Mouse (Mus musculus) gastrocnemius, postnatal 25 days (tissue): ENCODE data around the gene Pkmyt1. TPM values are rescaled to one million over a fixed set of nuclear protein-coding genes. Genes with fewer than 3 reads are reported as not detected.

Experiments
- DNase-seq: peaks from one replicate; pipeline ENCODE4 v3.0.0; 2022
- total RNA-seq, 2 experiments: library from RNA; stranded (reverse); gene quantifications; 1 replicate in 1 of 2; 2 replicates in 1 of 2; pipeline ENCODE4 v1.2.3; 2021

Gene Pkmyt1
- total RNA-seq, 2 experiments from 2014 or later: 0.67 to 0.83 TPM

DNA sequence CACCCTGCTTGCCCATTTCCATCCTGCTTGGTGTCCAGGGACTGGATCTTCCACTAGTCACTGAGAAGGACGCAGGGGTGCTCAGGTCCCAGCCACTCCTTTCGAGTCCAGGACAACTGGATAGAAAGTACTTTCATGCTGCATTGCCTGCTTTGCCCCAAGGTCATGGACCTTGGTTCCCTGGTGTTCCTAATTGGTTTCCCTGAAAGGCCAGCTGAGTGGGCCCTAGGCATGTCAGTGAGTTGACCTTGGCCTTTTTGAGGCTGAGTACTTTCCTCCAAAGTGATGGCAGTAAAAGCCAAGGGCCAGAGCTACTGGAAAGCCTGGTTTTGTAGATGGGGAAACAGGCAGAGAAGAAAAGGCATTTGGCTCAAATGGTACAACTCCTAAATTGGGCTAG is 4.2 kb upstream of the Pkmyt1 start:
- DNase-seq: no peak

DNA sequence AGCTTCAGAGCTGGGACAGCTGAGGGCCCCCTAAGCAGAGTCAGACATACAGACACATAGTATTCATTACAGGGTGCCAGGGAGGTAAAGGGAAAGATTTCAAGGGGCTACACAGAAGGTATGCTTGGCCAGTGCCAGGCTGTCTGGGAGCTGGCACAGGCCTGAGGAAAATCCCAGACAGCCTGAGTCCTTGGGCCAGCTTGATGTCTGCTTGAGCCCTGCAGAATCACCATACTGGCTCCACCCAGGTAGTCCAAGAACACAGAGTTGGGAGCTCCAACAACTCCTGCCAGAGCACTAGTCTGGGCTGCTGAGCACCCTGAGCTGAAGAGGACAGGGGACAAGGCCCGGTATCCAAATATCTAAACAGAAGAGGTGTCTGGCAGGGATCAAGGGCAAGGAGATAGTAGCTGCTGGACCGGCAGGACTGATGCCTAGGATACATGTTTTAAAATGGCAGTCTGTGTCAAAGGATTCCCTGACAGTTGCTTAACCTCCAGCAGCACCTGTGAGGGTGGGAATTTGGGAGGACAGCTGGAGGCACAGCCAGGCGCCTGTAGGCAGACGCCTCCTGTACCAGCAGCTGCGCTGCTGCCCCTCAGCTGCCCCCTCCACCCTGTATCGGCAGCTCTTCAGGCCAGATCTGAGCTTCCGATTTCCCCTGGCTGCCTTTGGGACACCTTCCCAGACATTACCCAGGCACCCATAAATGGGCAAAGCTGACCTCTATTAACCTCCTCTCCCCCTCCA is 3.6 kb upstream of the Pkmyt1 start, which contains the start of gene 1520401A03Rik:
Gene 1520401A03Rik (minus strand): TSS at position 408 of the 750 bp plus-strand sequence.
- DNase-seq: no peak

DNA sequence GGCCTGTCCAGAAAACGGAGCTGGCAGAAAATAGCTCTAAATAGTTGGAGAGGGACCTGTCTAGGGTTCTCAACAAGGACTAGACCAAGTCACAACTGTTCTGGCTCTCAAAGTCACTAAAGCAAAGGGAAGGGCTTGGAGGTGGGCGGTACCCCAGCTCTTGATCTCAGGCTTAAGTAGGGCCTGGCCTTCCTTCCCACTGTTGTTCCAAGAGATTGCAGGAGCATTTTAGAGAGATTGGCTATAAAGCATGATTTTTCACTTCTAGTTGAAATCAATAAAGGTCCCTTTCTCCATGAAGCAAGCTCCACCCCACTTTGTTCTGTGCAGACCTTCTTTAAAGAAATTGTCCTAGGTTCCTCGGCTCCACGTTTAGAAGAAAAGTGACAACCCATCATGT is 659 bp upstream of the Pkmyt1 start:
- no peak for DNase-seq

DNA sequence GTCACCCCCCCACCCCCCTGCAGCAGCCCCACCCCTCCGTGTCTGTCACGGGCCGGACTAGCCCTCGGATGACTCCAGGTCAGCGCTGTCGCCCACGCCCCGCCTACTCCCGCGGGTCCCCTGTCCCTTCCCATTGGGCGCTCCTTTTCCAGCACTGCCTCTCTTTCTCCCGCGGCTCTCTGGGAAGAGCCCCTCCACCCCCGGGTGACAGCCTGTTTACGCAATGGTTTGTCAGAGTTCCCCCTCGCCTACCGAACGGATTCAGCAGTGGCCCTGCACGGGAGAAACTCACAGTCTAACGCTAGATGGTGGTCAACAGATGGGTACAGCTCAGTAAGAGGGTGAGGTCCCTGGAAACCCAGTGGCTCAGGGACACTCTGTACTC is 614 bp downstream of the Pkmyt1 start:
- peak; percentile 88 for DNase-seq

DNA sequence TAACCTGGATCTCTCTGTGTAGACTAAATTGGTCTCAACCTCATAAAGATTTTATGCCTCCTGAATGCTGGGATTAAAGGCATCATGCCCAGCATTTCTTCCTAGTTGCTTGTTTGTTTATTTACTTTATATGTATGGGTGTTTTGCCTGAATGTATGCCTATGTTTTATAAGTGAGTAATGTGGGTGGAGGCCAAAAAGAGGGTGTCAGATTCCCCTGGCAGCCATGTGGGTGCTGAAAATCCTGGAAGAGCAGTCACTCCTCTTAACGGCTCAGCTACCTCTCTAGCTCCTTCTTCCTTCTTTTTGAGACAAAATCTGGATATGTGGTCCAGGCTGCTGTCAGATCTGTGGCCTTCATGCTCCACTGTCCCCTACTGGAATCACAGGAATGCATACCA is 4.3 kb downstream of the Pkmyt1 start:
- DNase-seq: no peak

DNA sequence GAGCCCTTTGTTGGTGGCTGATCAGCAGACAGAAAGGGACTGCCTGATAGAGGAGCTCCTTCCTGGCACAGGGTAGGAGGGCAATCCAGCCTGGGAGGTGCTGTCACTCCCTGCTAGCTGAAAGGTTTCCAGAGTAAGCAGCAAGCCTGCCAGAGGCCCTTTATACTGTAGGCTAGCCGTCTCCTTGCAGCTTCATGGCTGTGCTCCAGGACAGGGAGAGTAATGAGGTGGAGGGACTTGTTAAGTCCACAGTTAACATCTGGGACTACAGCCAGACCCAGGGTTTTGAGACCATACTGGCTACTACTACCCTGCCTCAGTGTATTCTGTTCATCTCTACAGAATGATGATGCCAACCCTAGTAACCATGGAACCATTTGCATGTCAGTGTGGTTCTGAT is 8.2 kb downstream of the Pkmyt1 start:
- DNase-seq: no peak

DNA sequence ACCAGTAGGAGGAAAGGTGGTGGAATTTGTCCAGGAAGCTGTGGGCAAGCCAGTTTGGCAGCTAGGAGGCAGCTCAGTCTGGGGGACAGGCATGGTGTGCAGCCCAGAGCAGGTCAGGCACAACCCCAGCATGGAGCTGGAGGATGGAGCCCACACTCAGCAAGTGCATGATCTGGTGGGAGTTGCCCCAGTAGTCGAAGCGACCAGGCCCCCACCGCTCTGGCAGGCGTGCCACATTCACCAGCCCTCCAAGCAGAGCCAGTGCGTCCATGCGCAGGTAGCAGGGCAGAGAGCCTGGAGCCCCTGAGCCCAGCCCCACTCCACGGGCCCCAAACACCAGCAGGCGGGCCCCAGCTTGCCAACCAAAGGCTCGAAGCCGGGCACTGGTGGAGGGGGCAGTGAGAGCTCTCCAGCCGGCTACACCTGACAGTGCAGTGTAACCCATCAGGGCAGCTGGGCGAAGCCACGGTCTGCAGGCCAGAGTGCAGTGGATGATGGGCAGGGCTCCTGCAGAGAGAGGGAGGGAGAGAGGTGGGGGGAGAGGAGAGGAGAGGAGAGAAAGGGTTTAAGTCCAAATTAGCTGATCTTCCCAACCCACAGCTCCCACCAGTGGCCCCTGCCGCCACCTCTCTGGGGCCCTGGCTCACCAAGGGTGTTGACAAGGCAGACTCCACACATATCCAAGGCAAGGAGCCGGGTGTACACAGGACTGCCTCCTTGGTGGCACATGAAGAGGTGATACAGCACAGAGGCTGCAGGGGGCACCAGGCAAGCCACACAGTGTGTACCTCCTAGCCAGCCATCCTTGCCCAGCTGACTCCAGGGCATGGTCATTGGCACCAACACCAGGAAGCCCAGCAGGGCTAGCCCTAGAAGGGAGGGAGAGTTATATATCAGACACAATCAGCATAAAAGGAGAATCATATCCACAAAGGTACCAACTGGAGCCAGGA is 11.6 kb downstream of the Pkmyt1 start:
- DNase-seq: no peak

DNA sequence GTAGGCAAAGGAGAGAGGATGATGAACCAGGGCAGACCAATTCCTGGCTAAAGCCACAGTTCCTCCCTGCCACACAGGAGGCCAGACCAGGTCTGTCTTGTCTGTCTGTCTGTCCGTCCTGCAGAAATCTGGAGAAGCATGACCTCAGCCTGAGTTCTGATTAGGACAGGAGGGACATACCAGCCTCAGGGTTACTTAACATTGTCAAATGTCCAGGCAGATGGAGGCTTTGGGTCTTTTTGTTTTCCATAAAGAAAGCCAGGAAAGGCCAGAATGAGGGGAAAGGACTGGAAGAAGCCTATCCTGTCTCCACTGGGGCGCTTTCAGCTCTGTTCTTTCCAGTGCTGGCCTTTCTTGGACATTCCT is 12.7 kb downstream of the Pkmyt1 start:
- no peak for DNase-seq

DNA sequence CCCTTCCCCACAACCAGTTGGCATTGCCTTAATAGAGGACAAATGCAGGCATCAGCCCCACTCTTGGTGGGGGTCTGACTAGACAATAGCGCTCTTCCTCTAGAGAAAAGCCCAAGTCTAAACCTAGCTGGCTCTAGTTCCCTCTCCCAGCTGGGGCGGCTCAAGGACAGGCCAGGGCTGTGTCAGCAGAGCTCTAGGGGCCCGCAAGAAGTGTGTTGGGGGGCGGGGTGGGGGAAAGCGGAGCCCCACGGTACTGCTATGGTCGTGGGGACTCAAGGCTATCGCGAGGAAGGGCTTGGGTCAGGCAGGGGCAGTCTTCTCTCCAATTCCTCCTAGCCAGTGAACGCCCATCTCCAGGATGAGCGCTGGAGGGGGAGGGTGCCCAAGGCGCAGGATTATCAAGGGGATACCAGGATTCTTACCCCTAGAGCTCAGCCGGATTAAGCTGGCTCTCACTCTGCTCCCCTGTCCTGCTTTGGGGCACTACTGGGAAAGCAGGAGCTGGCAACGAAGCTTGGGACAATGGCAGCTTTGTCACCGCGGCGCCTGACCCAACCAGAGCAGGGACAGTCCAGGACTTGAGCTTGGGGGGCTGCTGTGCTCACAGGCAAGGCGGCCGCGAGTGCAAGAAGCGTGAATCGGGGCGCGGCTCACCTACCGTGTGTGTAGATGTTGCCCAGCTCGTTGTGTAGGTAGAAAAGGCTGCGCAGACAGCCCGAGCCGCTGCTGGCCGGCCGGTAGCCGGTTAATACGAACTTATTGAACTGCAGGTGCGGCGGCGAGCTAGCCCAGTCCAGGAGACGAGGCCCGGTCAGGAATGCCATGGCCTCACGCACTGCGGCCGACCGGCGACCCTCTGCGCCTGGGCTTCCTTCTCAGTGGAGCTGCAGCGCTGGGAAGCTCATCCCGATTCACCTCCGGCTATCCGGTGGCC is 13.3 kb downstream of the Pkmyt1 start:
- no peak for DNase-seq

DNA sequence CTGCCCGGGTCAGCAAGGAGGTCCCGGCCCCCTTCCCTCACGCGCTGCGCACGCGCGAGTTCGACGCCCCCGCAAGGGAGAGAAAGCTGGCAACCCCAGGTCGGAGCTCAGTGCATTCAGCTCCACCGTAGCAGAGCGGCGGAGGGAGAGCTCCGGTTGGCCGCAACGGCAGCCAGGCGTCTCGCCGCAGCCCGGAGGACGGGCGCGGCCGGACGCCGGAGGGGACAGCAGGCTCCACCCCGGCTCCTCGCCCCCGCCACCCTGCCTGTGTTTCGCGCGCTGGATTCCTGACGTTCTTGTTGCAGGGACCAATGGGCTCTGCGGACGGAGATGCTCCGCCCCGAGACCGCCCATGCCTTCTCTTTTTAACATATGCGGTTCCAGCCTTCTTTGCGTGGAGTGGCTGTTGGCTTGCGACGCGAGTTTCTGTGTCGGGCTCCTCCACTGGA is 14.0 kb downstream of the Pkmyt1 start:
- DNase-seq: peak; percentile 90

DNA sequence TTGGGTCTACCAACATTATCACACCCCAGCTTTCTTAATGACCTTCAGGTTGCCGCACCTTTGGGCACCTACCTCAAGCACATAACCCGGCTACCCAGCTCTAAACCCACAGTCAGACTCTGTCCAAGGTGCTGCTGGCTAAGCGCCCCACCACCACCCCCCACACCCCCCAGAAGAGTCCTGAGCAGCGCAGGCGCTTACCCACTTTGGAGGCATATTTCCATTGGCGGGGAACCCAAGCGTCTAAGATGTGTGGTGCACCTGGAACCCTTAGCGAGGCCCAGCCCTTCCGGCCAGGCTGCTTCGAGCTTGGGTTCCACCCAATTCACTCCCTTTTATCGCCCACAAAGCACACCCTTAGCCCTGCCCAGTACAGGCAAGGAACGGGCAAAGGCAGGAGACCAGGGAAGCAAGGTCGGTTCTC is 14.5 kb downstream of the Pkmyt1 start, which contains the start of gene Paqr4:
Gene Paqr4 (minus strand): TSS at position 270 of the 424 bp plus-strand sequence.
- no peak for DNase-seq

DNA sequence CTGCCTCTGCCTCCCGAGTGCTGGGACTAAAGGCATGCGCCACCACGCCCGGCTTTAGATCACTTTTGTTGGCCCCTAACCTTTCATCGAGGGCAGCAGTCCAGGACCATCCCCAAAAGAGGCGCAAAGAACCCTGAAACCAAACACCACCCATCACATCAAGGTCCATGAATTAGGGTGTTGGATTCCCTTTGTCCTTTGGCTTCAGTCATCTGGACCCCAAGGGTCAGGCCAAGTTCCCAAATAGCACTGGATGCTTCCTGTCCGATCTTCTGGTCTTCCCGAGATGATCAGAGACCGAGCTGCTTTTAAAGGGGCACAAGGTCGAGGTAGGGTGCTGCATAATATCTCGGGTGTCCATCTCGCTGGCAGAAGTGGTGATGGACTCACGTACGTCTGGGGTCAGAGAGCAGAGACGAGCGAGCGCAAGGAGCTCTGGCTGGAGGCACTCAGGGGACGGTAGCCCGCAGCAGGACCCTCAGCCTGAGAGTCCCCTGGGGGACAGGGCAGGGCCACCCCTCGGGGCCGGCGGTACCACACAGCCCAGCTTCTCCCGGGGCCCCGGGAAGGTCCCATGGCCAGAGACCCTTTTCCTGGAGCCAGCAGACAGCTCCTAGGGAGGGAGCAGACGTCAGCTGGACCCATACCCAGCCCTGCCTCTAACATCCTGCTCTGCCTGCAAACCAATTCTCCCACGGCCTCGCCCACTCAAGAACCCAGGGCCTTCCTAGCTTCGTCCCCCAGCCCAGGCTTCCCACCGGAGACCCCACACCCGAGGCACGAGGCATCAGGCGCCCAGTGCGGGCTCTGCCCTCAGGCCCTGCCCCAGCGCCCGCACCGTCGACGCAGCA is 15.4 kb downstream of the Pkmyt1 start:
- DNase-seq: no peak

DNA sequence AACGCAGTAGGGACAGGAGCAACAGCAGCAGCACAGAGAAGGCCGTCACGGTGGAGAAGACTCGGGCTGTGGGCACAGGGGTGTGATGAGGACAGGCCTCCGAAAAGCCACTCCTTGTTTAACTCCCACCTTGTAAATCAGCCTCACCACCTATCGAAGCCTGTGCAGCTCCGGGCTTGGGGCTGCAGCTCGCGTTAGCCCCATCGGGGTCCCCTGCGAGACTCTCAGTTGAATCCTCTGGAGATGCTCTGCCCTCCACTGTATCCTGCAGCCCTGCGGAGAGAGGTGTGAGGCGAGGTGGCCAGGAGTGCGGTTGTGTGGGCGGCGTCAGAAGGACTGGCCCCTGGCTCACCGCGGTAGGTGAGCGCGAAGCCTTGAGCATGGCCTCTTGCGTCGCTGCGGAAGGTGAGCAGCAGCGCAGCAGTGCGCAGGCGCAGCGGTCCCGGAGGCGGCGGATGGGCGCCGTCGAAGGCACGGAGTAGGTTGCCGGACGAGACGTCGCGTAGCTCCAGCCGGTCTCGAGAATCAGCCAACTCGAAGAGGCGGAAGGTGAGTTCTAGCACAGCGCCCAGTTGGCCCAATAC is 16.2 kb downstream of the Pkmyt1 start:
- no peak for DNase-seq

DNA sequence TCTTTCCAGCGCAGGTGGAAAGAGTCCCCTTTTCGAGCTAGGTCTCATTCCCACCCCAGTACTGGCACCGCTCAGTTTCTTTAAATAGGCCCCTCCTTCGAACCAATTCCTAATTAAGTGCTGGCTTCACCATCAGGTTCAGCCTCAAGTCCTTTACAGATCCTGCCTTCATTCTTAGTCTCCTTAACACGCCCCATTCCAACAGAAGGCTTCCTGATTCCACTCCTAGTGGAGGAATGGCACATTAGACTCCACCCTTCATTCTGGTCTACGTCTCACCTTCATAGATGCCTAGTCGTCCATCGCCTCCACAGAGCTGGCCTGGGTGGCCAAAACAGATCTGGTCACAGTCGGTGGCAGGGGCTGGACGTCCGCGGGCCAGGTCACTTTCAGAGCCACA is 16.8 kb downstream of the Pkmyt1 start:
- DNase-seq: no peak

DNA sequence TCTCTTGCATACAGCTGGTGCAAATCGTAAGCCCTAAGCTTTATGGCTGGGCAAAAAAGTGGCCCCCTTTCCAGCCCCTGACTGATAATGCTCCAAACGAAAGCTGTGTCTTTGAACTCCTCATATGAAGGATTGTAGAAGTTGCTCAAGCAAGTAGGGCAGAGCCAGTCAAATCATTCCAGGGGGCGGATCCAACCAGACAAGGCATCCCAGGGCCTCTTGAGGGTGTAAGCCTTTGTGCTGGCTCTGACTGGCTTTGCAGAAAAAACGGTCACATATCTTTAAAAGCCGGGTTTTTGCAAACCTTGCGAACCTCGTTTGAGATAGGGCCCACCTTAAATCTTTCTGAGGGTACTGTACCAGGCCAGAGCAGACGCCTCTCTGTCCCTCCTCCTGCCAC is 17.9 kb downstream of the Pkmyt1 start:
- DNase-seq: no peak

DNA sequence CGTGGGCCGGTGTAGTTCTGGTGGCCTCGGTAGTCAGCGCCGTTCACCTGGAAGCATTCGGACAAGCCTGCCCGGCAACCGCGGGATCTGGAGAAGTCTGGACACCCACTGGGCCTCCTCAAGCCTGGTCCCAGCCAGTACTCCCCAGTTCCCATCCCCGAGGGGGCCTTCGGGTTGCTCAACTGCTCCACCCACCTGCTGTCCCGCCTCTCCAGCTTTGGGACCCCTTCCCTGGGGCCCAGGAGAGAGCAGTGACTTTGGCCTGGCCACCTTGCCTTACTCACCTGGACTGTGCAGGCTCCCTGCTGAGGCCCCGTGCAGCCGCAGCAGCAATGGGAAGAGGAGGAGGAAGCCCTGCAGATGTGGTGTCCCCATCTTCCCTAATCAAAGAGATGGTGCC is 18.5 kb downstream of the Pkmyt1 start:
- no peak for DNase-seq

DNA sequence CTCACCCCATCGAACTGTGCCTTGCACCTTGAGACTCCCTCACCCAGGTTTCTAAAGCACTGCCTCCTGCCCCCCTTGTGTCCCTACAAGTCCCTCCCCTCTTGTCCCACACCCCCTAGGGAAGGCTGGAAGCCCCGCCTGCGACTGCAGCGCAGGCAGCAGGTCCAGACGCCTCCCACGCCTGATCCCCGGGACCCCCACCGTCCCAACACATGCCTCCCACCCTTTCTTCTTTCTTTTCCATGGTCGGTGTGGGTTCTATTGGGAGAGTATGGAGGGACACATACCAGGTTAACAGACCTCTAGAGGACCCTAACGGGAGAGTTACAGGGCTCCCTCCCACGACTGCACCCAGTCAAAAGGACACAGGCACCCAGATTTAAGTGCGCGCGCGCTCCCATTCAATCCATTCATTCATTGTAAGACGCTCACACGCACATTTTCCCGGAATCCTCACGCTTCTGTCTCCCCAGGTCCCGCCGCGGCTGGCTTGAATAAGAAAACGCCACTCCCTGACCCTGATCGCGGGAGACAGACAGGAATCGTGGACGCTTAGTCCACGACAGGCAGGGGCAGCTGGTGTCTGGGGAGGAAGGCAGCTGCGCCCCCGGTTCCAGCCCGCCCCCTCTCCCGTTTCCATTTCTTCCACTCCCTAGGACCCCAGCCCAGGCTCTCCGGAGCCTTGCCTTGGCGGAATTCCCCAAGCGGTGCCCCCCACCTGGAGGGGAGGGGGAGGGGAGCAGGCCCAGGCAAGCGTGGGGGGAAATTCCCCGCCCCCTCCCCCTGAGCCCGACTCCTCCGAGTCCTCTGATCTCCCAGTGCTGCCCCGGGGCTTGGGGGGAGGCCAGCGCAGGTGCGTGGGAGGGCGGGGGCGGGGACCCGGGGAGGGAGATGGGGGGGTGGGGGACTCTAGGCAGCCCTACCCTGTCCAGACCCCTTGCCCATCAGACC is 19.4 kb downstream of the Pkmyt1 start, which contains the start of gene Kremen2:
Gene Kremen2 (minus strand): TSS at position 533 of the 951 bp plus-strand sequence.
- no peak for DNase-seq

DNA sequence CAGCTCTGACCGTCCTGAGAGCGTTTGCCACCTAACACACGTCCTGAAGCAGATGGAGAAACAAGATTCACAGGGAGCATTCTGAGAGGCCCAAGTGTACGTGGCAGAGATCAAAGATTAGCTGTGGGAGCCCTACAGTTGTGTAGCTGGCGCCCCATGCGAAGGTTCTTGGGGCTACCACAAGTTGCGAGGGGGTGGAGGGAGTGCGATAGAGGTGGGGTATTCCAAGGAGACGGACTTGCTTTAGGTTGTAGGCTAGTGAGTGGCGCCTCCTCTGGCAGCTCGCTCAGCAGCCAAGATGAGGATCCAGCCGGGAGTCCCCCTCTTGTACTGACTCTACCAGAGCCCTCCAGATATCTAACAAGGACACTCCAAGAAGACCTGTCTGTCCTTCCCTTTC is 20.2 kb downstream of the Pkmyt1 start:
- DNase-seq: no peak

DNA sequence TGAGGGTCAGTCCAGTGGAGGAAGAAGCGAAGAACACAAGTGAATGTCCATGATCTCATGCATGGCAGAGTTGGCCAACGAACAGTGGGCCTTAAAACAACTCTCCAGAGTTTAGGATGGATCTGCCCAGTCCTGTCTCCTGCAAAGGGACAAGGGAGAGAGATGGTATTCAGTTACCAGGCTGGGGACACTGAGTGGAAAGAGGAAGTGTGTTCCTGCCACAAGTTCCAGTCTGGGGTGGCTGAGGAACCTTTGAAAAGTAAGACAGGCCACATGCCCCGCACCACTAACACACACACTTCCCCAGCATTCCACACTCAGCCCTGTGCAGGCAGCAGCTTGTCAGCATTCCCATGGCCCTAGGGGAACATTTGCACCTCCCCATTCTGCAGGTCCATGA is 20.6 kb downstream of the Pkmyt1 start:
- no peak for DNase-seq
